Mouse (Mus musculus) frontal cortex, adult 2 months (tissue): ENCODE results near the gene Unc93a2. TPM values are rescaled to one million over a fixed set of nuclear protein-coding genes. Genes with fewer than 3 reads are reported as not detected.
"Not testable (repeated sequence)": the region's sequence is repeated elsewhere in the genome, so short reads cannot be mapped to it uniquely, and the experiment has no call there.

Experiments
- DNase-seq, 2 experiments: peaks; one replicate each; pipeline ENCODE4 v3.0.0; 2022; ENCODE audit warnings: low spot score in 1 of 2; ENCODE audit errors: extremely low spot score in 1 of 2
- polyA plus RNA-seq: library from polyadenylated mRNA; depleted of rRNA; stranded (reverse); fragments of >200 nt; gene quantifications from 2 replicates; pipeline ENCODE4 v1.2.3, GENCODE M21; 2012

Unc93a2 gene
- polyA plus RNA-seq, 1 experiment = 0.06 TPM

DNA sequence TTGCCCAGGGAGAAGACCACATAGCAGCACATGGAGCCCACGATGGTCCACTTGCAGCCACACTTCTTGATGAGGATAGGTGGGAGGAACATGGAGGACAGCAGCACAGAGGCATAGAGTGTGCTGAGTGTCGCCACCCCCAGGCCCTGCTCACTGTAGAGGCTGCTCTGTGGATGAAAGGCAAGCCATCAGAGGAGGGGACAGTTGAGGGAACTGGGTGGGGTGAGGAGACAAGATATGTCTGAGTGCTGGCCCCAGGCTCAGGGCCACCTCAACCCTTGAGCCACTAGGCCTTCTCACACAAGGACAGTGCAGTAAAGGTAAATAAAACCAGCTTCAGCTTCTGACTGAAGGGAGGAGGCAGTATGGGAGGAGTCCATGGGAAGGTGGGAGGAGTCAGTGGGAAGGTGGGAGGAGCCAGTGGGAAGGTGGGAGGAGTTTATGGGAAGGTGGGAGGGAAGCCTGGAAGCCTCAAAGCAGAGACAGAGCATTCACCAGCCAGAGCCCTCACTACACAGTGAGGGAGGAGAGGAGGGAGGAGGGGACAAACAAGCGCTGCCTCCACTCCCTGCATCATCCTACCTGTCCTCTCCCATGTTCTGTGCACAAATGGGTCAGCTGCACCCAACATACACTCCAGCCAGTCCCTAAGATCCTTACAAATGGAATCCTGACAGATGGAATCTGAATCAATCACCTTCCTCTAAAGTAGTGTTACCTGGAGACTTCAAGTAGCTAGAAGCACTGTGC is 8.1 kb downstream of the Unc93a2 start:
- DNase-seq = not testable (repeated sequence)

DNA sequence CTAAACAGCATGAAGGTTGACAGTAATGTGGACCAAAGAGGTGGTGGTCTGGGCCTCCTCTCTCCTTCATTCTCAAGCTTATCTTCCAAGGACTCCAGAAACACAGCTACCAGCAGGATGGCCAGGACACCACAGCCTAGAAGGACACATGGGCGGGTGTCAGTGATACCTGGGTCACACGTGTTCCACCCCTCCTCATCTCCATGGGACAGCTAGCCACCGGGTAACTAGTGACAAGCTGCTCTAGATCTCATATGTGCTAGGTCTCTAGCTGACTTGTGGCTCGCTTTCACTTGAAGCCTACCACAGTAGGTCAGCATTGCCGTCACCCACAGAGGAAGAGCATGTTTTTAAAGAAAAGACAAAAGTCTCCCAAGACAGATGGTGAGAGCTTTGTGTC is 13.4 kb downstream of the Unc93a2 start, which contains the start of gene Gm49630:
Gene Gm49630 (minus strand): TSS at position 101 of the 400 bp plus-strand sequence.
- DNase-seq = not testable (repeated sequence)

DNA sequence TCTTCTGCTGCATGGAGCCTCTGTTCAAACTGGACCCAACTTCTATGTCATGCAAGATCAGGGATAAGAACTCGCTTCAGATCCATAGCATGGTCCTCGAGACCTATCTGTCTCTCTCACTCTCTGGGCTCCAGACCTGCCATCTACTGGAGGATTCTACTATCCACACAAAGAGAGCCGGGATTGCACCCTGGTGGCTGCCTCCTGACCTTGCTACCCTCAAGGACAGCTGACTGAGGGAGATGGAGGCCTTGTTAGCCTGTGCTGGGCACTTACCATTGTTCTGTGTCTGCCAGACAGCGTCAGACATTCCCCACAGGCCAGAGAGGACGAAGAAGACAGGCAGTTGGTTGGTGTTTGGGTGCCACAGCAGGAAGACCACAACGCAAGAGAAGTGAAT is 15.9 kb downstream of the Unc93a2 start:
- DNase-seq = not testable (repeated sequence)

DNA sequence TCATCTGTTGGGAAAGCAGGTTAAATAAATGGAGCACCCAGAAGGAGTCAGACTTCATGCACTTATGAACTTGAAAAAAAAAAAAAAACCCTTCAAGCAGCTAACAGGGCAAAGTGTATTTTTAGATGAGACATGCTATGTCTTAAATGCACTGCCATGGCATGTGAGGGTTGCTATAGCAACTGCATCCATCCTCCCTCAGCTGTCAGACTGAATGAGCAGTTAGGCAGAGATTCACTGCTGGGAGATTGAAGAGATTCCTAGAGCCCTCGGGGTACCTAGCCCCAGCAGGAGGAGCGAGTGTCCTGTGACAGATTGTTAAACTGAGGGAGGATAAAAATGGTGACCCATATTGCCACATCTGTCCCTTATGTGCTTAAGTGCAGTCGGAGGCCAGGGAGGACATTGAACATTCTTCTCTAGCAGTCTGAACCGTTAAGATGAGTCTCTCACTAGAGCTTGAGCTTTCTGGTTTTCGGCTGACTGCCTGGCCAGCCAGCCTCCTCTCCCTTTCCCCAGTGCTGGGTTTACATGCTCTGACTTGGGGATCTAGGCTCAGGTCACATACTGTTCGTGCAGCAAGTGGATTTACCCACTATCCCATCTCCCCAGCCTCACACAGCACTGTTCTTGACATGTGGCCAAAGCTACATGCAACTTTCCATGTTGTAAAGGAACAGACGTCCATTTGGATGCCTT is 18.4 kb downstream of the Unc93a2 start:
- peak in 1 of 2 experiments; percentile 30 for DNase-seq

DNA sequence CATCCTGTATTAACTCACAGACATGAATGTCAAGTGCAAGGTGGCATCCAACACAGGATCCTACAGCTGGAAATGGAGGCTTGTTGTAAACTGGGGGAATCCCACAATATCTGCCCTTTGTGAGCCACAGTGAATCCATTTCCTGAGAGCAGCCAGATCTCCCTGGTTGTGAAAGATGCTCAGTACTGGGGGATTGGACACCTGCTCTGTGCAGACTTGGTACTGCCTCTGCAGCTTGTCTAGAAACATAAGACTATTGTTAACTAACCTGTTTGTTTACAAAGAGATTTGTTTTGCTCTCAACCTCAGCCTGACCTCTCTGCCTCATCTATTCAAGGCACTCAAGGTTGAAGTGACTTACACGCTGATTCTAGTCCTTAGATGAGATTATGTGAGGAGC is 19.0 kb downstream of the Unc93a2 start:
- peak in 1 of 2 experiments; percentile 2 for DNase-seq

DNA sequence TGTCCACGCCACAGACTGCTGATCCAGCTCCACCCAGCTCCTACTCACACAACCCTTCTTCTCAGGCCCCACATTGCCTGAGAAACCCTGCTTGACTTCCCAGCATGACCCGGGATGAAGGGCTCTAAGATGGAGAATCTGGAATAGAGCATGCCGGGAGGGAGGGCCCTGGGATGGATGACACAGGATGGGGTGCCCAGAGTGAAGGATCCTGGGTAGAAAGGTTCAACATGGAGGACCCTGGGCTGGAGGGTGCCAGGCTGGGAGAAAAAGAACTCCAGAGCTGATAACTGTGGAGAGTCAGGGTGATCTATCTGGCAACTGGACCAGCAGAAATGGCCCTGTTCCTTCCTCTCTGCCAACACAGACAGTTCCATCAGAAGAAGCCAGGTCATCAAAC is 19.6 kb downstream of the Unc93a2 start:
- not testable (repeated sequence) for DNase-seq

DNA sequence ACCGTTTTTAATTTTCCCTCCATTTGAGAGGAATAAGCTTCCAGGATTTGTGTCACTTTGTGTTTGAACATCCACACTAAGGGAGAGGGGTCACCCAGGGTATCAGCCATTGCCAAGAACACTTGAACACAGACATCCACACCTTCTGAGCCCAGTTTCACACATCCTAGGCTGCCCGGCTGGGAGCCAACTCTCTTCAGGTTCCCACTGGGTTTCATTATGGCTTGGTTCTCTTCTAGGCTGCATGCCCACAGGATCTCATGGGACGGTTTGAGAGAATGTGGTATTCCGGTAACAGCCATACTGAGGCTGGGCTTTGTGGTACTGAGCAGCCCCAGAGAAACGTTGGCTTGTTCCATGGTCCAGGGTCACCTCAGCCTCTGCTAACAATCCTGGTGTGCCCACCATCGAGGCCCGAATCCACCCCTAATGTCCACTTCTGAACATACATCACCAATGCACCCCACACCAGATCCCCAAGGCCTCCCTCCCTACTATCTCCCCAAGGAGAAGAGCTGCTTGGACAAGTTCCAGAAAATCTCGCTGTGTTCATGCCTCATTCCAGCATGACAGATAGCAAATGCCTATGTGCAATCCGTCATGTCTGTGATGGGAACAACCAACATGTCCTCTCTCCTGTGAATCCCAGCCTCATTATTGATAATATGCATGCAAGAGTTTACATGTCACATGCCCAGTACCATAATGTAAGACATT is 24.4 kb downstream of the Unc93a2 start:
- DNase-seq = peak in 1 of 2 experiments; percentile 8

DNA sequence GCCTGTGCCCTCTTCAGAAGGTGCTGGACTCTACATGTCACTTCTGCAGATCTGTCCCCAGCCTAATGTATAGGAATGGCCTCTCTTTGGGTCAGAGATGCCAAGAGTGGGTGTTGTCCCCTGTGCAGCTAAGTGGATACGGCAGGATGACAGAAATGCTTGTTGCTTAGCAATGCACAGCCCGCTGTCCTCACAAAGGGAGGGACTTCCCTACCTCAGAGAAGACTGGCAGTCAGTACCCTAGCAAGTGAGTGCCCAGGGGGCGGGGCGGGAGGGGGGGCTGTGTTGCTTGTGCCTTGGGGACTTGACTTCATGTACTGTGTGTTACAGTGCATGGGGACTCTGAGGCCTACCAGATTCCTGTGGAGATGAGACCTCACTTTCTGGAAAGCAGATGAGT is 25.5 kb downstream of the Unc93a2 start:
- DNase-seq = not testable (repeated sequence)

DNA sequence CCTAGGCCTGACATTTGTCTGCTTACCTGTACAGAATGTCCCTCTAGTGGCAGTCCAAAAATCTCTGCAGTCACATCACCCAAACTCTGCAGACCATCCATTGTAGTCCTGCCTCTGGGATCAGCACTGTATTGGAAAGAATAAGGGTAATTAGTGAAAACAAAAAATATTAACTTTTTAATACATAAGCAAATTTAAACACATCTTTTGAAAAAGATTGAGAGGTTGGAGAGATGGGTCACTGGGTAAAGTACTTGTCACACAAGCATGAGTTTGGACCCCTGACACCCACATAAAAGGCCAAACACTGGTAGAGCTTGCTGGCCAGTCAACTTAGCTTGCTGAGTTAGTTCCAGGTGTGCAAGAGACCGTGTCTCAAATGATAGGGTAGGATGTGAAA is 32.7 kb downstream of the Unc93a2 start, which contains the start of gene Ttll2:
Gene Ttll2 (minus strand): TSS at position 101 of the 400 bp plus-strand sequence.
- not testable (repeated sequence) for DNase-seq

DNA sequence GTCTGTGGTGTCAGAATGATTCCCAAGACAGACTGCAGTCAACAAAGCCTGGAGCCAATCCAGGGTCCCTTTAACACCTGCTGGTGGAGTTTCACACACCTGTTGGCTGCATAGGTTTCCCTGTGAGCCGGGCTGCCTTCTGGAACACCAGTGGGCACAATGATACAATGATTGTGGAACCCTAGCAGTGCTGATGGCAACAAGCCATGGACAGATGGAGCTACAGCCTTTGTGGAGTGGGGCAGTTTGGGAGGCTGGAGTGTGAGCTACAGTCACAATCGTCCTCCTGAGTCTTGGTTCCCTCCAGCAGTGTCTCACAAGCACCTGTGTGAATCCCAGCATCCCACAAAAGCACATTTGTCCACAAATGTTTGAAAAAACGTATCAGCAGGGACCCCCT is 36.5 kb downstream of the Unc93a2 start:
- not testable (repeated sequence) for DNase-seq

DNA sequence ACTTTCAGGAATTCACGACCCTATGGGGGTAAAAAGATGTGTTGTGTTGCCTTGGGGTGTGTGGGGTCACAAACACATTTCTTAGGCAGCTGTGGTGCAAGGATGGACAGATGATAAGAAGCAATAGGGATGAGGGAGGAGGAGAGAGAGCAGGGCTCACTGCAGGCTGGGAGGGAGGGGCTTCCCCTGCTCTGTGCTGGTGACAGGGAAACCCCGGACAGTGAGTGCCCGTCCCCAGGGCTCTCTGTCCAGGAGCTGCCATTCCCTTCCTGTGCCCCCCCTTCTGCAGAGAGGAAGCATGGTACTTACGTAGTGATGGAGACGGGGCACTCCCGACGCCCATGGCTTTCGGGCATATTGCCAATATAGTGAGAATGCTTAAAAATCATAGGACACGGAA is 47.9 kb downstream of the Unc93a2 start:
- DNase-seq = not testable (repeated sequence)

DNA sequence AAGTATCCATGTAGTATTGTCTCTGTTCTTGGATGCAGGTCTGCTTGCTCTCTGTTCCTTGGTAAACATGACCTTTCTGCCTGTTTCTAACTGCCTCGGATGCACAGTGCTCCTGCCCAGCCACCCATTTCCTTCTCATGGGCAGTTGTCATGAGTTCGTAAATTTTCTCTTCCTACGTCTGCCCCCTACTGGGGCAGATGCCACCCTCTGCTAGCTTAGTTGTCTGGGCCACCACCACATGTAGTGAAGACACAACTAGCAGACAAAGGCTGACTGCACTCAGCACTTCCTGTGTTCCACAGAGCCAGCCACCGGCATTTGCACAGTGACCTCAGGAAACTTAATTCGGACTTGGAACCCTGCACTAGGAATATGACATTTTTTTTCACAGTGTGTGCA is 52.5 kb downstream of the Unc93a2 start:
- DNase-seq = not testable (repeated sequence)

DNA sequence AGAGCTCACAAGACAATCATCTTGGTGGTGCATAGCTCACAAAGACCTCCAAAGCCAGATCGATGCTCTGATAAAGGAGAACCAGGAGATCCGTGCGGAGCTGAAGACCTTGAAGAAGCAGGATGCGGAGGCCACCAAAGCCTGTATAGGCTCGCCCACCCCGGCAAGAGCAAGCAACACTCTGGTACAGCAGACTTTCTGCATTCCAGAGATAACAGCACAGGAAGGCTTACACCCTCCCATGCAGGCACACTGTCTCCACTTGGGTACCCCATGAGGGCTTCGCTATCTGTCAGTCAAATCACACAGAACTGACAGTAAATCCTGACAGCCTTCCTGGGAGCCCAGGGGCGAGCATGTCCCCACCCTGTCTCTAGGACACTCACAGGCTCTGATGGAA is 58.8 kb downstream of the Unc93a2 start:
- DNase-seq = not testable (repeated sequence)

DNA sequence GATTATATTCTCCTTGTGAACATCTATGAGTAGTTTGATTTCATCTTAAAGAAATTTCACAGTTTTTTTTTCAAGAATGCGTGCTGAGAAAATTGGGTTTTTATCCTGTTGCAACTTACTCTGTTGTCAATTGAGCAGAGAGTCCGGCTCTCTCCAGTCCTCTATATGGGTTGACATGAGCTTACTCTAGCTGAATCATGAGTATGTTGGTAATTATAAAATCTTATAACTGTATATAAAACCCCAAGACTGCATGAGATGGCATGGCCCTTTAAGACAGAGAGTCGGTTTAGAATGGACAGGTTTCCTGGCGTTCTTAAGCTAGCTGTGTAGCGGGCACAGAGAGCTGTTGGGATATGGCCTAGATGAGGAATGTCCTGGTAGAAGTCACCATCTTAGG is 60.9 kb downstream of the Unc93a2 start, which contains the start of gene Tcp10a:
Gene Tcp10a (plus strand): TSS at position 301 of the 400 bp plus-strand sequence.
- not testable (repeated sequence) for DNase-seq

DNA sequence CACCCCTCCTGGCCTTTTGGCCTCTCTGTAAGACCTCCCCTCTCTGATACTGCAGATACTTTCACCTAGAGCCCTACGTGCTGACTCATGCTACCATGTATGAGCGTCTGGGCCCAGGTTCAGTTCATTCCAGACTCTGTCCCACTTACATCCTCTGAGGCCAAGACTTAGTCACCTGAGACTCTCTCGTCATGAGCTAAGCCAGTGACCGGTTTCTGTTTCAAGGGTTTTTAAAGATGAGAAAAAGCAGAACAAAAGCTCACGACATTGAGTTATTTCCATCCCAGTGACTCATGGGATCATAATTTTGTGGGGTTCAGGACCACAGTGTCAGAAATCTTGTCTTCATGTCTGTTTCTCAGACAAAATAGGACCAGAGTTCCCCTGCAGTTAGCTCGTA is 65.5 kb downstream of the Unc93a2 start:
- not testable (repeated sequence) for DNase-seq

DNA sequence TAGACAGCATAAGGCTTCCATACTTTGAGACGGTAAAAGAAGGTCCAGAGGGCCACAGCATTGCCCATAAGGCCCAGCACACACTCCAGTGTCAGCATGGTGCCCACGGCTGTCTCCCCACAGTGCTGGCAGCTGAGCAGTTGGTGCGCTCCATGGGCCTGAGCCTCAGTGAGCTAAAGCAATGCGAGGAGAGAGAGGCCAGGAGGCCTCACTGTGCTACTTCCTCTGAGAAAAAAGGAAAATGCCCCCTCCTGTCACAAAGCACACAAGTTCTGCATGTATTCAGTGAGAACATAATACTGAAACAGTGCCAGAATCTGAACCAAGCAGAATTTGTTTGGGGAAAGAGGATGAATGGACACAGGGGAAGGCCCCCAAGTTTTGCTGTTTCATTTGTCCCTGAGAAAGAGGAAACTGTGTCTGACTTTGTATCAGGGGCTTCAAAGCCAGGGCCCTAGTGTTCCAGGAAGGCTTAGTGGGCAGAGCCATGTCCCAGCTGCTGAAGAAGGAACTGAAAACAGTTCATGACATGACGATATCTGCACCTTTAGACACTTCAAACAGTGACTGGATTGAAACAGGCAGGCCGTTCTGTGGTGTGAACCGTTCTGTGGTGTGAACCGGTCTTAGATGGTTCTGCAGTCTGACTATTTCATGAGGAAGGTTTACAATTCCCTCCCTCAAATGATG is 69.4 kb downstream of the Unc93a2 start:
- not testable (repeated sequence) for DNase-seq
